Mouse (Mus musculus) heart, postnatal 10 days (tissue): ENCODE measurements around the gene Fcgrt. TPM values are rescaled to one million over a fixed set of nuclear protein-coding genes. Genes with fewer than 3 reads are reported as not detected.
"Not testable (repeated sequence)": the region's sequence is repeated elsewhere in the genome, so short reads cannot be mapped to it uniquely, and the experiment has no call there.

ENCODE experiments used
- DNase-seq, 2 experiments: peaks; one replicate each; pipeline ENCODE4 v3.0.0; 2021
- intact Hi-C: fragments of 180-260 bp; cut with DNase I; formaldehyde crosslinking; loops from one replicate; pipeline ENCODE4 v1.15.1; 2025
- total RNA-seq, 2 experiments: library from RNA; stranded (reverse); gene quantifications; 2 replicates each; pipeline ENCODE4 v1.2.3; 2021

Fcgrt gene
- total RNA-seq, 2 experiments from 2014 or later, result 65.4 to 69.2 TPM

- intact Hi-C loops, result no loop called here
- no peak for DNase-seq
Measured at GRCm38 (mm10) chr7:45133446-45134159, 30.0 kb upstream of the Fcgrt start.

- DNase-seq, result no peak
- intact Hi-C loops, result no loop called here
Measured at GRCm38 (mm10) chr7:45131850-45132249, 28.2 kb upstream of the Fcgrt start.

GRCm38 (mm10) chr7:45129776-45130512 is 26.3 kb upstream of the Fcgrt start:
- intact Hi-C loops, result no loop called here
- DNase-seq, result no peak

GRCm38 (mm10) chr7:45129318-45129717 is 25.7 kb upstream of the Fcgrt start:
- DNase-seq, result no peak
- intact Hi-C loops, result no loop called here

GRCm38 (mm10) chr7:45128624-45129246 is 25.1 kb upstream of the Fcgrt start, which contains the start of gene Rpl13a:
Gene Rpl13a, minus strand, starts transcription at chr7:45128761.
- intact Hi-C loops, result no loop called here
- DNase-seq, result peak; percentile 99 to 100

GRCm38 (mm10) chr7:45127700-45128224 is 24.1 kb upstream of the Fcgrt start:
- DNase-seq, result no peak
- intact Hi-C loops, result no loop called here

GRCm38 (mm10) chr7:45126844-45127699 is 23.4 kb upstream of the Fcgrt start:
- DNase-seq, result no peak
- intact Hi-C loops, result no loop called here

- no peak for DNase-seq
- intact Hi-C loops, result no loop called here
Measured at GRCm38 (mm10) chr7:45126147-45126843, 22.6 kb upstream of the Fcgrt start.

- intact Hi-C loops, DNase-seq: not testable (repeated sequence)
Measured at GRCm38 (mm10) chr7:45125649-45126048, 22.0 kb upstream of the Fcgrt start.

- DNase-seq, result no peak
- intact Hi-C loops, result no loop called here
Measured at GRCm38 (mm10) chr7:45125144-45125600, 21.5 kb upstream of the Fcgrt start.

- intact Hi-C loops, result loop anchor here (5.0 kb wide), 1 partner anchor 42 kb away; no protein-coding TSS in a partner anchor
Measured at GRCm38 (mm10) chr7:45124224-45125143, 20.8 kb upstream of the Fcgrt start, which contains the start of gene Rps11. Gene Rps11, minus strand, starts transcription at chr7:45124439.

GRCm38 (mm10) chr7:45123186-45123570 is 19.5 kb upstream of the Fcgrt start:
- intact Hi-C loops, result loop anchor here (5.0 kb wide), 1 partner anchor 41 kb away; no protein-coding TSS in a partner anchor

More at GRCm38 (mm10) chr7:45124224-45125143, 20.8 kb upstream of the Fcgrt start, which contains the start of gene Rps11:
- DNase-seq, result peak; percentile 99

GRCm38 (mm10) chr7:45122561-45123185 is 19.0 kb upstream of the Fcgrt start:
- intact Hi-C loops, result loop anchor here (5.0 kb wide), 1 partner anchor 40 kb away; no protein-coding TSS in a partner anchor
- no peak for DNase-seq

More at GRCm38 (mm10) chr7:45123186-45123570, 19.5 kb upstream of the Fcgrt start:
- no peak for DNase-seq

- no peak for DNase-seq
- intact Hi-C loops, result loop anchor here (5.0 kb wide), 1 partner anchor 40 kb away; no protein-coding TSS in a partner anchor
Measured at GRCm38 (mm10) chr7:45121966-45122365, 18.3 kb upstream of the Fcgrt start.

- intact Hi-C loops, result loop anchor here (5.0 kb wide), 1 partner anchor 39 kb away; no protein-coding TSS in a partner anchor
- peak; percentile 56 to 63 for DNase-seq
Measured at GRCm38 (mm10) chr7:45121404-45121803, 17.8 kb upstream of the Fcgrt start.

- DNase-seq, result no peak
- intact Hi-C loops, result loop anchor here (2.0 to 5.0 kb wide), 2 partner anchors 15 to 38 kb away; no protein-coding TSS in a partner anchor
Measured at GRCm38 (mm10) chr7:45119780-45120709, 16.4 kb upstream of the Fcgrt start.
